Mouse (Mus musculus): ENCODE measurements around the gene Umps.

DNA sequence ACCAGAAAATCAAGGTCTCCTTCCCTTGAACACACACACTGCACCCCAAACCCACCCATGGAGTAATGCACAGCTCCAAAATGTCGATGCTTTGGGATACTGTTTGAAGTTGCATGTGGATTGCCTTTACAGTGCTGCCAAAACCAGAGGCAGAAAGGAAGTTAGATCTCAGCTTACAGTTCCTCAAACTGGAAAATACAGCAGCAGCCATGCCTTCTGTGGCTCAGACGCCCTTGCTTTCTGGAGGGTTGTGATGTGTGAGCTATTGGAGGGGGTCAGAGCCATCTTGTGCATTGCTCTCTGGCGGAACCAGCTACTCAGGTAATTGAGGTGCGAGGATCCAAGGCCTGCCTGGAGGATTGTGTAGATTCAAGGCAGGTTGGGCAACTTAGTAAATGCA lies 30.0 kb downstream of the Umps start:
- no peak for TF ChIP-seq CTCF (IDR thresholded peaks at IDR 0.05; ENCODE audit: extremely low read depth, insufficient read length, insufficient replicate concordance, low read depth, low read length)
- TF ChIP-seq POLR2A (IDR thresholded peaks at IDR 0.05; ENCODE audit: low read depth, low read length): no peak

Measured in small intestine, adult 2 months (tissue).